Mouse (Mus musculus): ENCODE data around the gene Nln. TPM values are rescaled to one million over a fixed set of nuclear protein-coding genes. Genes with fewer than 3 reads are reported as not detected.

The Nln gene
- total and polyA plus RNA-seq, 2 experiments from 2014 or later, result 60.2 to 91.3 TPM

DNA sequence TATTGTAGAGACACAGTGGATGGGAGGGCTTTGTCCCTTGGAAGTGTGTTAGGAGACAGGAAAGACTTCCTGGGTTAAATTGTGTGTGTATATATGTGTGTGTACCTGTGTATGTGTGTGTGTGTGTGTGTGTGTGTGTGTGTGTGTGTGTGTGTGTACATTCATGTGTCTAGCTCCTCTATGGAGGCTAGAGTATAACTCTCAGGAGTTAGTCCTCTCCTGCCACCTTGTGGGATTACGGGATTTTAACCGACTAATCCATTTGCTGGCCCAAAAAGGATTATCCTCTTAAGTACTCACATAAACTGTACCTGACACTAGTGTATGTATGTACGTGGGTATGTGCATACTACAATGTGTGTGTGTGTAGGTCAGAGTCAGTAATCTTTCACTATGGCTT is 60.6 kb downstream of the Nln start:
- no peaks in the 10 kb centered on the region for H3K9me3 ChIP-seq (ENCODE audit: low read length)
- no peaks in the 10 kb centered on the region for H3K4me1 ChIP-seq (ENCODE audit: insufficient read depth, low read length)
- ATAC-seq (ENCODE audit: low FRiP score) (peak; percentile 42; the same call in 1 of the 2 replicates), DNase-seq (ENCODE audit: low spot score) (peak; percentile 80)
- H3K36me3 ChIP-seq (ENCODE audit: insufficient read depth, low read length), result peaks cover 34% of the 10 kb centered on the region
- H3K27ac ChIP-seq (ENCODE audit: low read depth, low read length), result no peak overlapping the region
- H3K9ac ChIP-seq (replicated peaks; ENCODE audit: low read length, poor library complexity, severe bottlenecking), result no peak overlapping the region
- H3K27me3 ChIP-seq (ENCODE audit: insufficient read depth, low read length), result no peaks in the 10 kb centered on the region
- H3K4me2 ChIP-seq (ENCODE audit: low read depth, low read length, poor library complexity, severe bottlenecking), result no peak overlapping the region
- peak; percentile 73 for TF ChIP-seq CTCF (IDR thresholded peaks at IDR 0.05)
- H3K4me3 ChIP-seq (ENCODE audit: low read depth, low read length), result no peak overlapping the region
- 33% methylated on average over 3 of the region's 3 CpGs for WGBS

DNA sequence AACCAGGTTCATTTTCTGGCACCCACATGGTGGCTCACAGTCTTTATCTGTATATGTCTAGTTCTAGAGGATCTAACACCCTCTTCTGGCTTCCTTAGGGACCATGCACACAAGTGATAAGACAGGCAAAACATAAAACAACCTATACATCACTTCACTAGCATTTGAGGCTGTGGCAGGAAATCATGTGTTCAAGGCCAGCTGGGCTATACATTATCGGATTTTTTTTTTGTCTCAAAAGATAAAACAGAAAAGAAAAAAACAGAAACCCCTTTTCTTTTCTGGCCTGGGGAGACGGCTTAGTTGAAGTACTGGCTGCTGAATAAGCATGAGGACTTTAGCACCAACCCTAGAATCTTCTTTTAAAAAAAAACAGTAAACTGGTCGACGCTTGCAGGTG is 64.3 kb downstream of the Nln start:
- Histone ChIP-seq H3K4me1 (ENCODE audit: insufficient read depth, low read length) (no peaks in the 10 kb centered on the region), H3K27me3 (ENCODE audit: insufficient read depth, low read length) (no peaks in the 10 kb centered on the region), H3K4me3 (ENCODE audit: low read depth, low read length) (no peak overlapping the region), H3K9ac (replicated peaks; ENCODE audit: low read length, poor library complexity, severe bottlenecking) (no peak overlapping the region), H3K36me3 (ENCODE audit: insufficient read depth, low read length) (peaks cover 29% of the 10 kb centered on the region), H3K9me3 (ENCODE audit: low read length) (no peaks in the 10 kb centered on the region), H3K4me2 (ENCODE audit: low read depth, low read length, poor library complexity, severe bottlenecking) (no peak overlapping the region), H3K27ac (ENCODE audit: low read depth, low read length) (no peak overlapping the region)
- WGBS, result 80% methylated on average over 4 of the region's 4 CpGs
- TF ChIP-seq CTCF (IDR thresholded peaks at IDR 0.05), result no peak
- ATAC-seq (ENCODE audit: low FRiP score) (no peak), DNase-seq (ENCODE audit: low spot score) (no peak)

GRCm38 (mm10) chr13:104044332-104044731 is 65.1 kb downstream of the Nln start:
- Histone ChIP-seq H3K36me3 (ENCODE audit: insufficient read depth, low read length) (peaks cover 23% of the 10 kb centered on the region), H3K27ac (ENCODE audit: low read depth, low read length) (no peak overlapping the region), H3K4me2 (ENCODE audit: low read depth, low read length, poor library complexity, severe bottlenecking) (no peak overlapping the region), H3K4me3 (ENCODE audit: low read depth, low read length) (no peak overlapping the region), H3K27me3 (ENCODE audit: insufficient read depth, low read length) (no peaks in the 10 kb centered on the region), H3K9me3 (ENCODE audit: low read length) (no peaks in the 10 kb centered on the region), H3K4me1 (ENCODE audit: insufficient read depth, low read length) (no peaks in the 10 kb centered on the region), H3K9ac (replicated peaks; ENCODE audit: low read length, poor library complexity, severe bottlenecking) (no peak overlapping the region)
- WGBS, result 94% methylated on average over 4 of the region's 4 CpGs
- ATAC-seq (ENCODE audit: low FRiP score) (no peak), DNase-seq (ENCODE audit: low spot score) (no peak)
- TF ChIP-seq CTCF (IDR thresholded peaks at IDR 0.05), result no peak

DNA sequence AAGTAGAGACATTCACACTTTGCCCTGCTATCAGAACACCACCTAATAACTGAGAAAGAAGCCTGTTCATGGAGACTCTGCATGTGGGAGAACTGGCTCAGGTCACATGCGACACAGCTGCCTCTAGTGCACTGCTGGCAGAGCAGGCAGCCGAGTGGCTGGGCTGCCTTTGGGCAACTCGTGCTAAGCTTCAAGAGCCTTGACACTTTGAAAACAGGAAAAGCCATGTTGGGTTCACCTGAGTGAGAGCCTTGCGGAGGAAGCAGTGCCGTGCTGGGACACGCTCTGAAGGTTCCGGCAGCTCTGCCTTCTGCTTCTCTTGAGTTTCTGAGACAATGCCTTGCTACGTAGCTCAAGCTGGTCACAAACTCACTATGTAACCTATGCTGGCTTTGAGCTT is 66.7 kb downstream of the Nln start:
- Histone ChIP-seq H3K36me3 (ENCODE audit: insufficient read depth, low read length) (peaks cover 23% of the 10 kb centered on the region), H3K4me2 (ENCODE audit: low read depth, low read length, poor library complexity, severe bottlenecking) (no peak overlapping the region), H3K27me3 (ENCODE audit: insufficient read depth, low read length) (no peaks in the 10 kb centered on the region), H3K4me1 (ENCODE audit: insufficient read depth, low read length) (no peaks in the 10 kb centered on the region), H3K9ac (replicated peaks; ENCODE audit: low read length, poor library complexity, severe bottlenecking) (no peak overlapping the region), H3K27ac (ENCODE audit: low read depth, low read length) (no peak overlapping the region), H3K4me3 (ENCODE audit: low read depth, low read length) (no peak overlapping the region), H3K9me3 (ENCODE audit: low read length) (no peaks in the 10 kb centered on the region)
- ATAC-seq (ENCODE audit: low FRiP score) (no peak), DNase-seq (ENCODE audit: low spot score) (no peak)
- TF ChIP-seq CTCF (IDR thresholded peaks at IDR 0.05), result no peak
- 88% methylated on average over 8 of the region's 8 CpGs for WGBS

DNA sequence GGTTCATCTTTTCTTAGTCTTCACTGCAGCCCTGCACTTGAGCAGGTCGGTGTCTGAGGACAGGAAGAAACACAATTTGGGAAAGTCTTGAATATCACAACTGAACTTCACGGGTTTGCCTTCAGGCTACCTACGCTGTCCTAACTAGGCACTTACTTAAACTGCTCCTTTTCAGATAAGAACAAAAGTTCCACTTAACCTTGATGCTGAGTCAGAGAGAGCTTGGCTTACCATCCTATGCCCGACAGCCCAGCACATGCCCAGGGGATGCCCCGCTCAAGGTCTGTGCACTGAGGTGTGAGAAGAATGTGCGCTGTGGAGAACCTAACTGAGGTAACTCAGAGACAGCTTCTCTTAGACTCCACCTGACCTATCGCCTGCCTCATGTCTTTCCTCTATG is 67.9 kb downstream of the Nln start:
- Histone ChIP-seq H3K9ac (replicated peaks; ENCODE audit: low read length, poor library complexity, severe bottlenecking) (no peak overlapping the region), H3K4me2 (ENCODE audit: low read depth, low read length, poor library complexity, severe bottlenecking) (no peak overlapping the region), H3K27me3 (ENCODE audit: insufficient read depth, low read length) (no peaks in the 10 kb centered on the region), H3K36me3 (ENCODE audit: insufficient read depth, low read length) (peaks cover 20% of the 10 kb centered on the region), H3K4me1 (ENCODE audit: insufficient read depth, low read length) (no peaks in the 10 kb centered on the region), H3K9me3 (ENCODE audit: low read length) (no peaks in the 10 kb centered on the region), H3K27ac (ENCODE audit: low read depth, low read length) (no peak overlapping the region), H3K4me3 (ENCODE audit: low read depth, low read length) (no peak overlapping the region)
- WGBS, result 94% methylated on average over 7 of the region's 7 CpGs
- no peak for DNase-seq (ENCODE audit: low spot score)
- no peak for TF ChIP-seq CTCF (IDR thresholded peaks at IDR 0.05)
- no peak for ATAC-seq (ENCODE audit: low FRiP score)

DNA sequence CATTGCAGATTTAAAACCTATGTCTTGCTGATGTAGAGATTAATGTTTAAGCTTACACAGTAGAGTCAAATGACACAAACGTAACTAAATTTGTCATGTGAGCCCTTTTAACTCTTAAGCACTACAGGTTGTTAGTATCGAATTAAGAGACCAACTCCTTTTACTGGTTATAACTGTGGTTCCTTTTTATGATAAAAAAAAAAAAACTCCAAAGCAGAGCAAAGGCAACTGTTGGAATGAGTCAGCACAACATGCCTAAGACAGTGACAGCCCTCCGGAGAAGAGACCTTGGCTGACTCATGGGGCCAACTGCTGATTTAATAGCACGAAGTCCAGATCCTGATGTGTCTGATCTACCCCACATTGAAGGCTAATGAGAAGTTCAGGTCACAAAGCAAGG is 68.5 kb downstream of the Nln start:
- no peak overlapping the region for H3K27ac ChIP-seq (ENCODE audit: low read depth, low read length)
- peaks cover 19% of the 10 kb centered on the region for H3K36me3 ChIP-seq (ENCODE audit: insufficient read depth, low read length)
- 84% methylated on average over 4 of the region's 4 CpGs for WGBS
- no peaks in the 10 kb centered on the region for H3K4me1 ChIP-seq (ENCODE audit: insufficient read depth, low read length)
- no peaks in the 10 kb centered on the region for H3K9me3 ChIP-seq (ENCODE audit: low read length)
- ATAC-seq (ENCODE audit: low FRiP score) (no peak), DNase-seq (ENCODE audit: low spot score) (no peak)
- H3K4me2 ChIP-seq (ENCODE audit: low read depth, low read length, poor library complexity, severe bottlenecking), result no peak overlapping the region
- no peak for TF ChIP-seq CTCF (IDR thresholded peaks at IDR 0.05)
- H3K27me3 ChIP-seq (ENCODE audit: insufficient read depth, low read length), result no peaks in the 10 kb centered on the region
- H3K4me3 ChIP-seq (ENCODE audit: low read depth, low read length), result no peak overlapping the region
- no peak overlapping the region for H3K9ac ChIP-seq (replicated peaks; ENCODE audit: low read length, poor library complexity, severe bottlenecking)
